Mouse (Mus musculus) E14TG2a.4 (cell line): ENCODE data around the gene Dnah10.

Experiments used
- H3K27me3 ChIP-seq: 2 replicates; pipeline ENCODE4 v1.6.1; 2014; ENCODE audit warnings: low read length, control low read depth; ENCODE audit not compliant: insufficient read depth
- H3K36me3 ChIP-seq: 2 replicates; pipeline ENCODE4 v1.6.1; 2014; ENCODE audit warnings: low read length, control low read depth; ENCODE audit not compliant: insufficient read depth
- H3K4me1 ChIP-seq: replicated peaks from 2 replicates; pipeline ENCODE4 v1.6.1; 2014; ENCODE audit warnings: low read depth, low read length, control low read depth
- H3K4me3 ChIP-seq: replicated peaks from 2 replicates; pipeline ENCODE4 v1.5.1; 2014; ENCODE audit warnings: mild to moderate bottlenecking, low read length
- H3K9me3 ChIP-seq: 2 replicates; pipeline ENCODE4 v1.6.1; 2014; ENCODE audit warnings: low read length, control low read depth
- CTCF ChIP-seq: conservative IDR thresholded peaks from 2 replicates; pipeline ENCODE4 v1.5.1; 2014; ENCODE audit warnings: low read length
- NANOG ChIP-seq: IDR thresholded peaks from 2 replicates; pipeline ENCODE4 v1.6.1; 2014; ENCODE audit warnings: borderline replicate concordance, low read length, mixed read lengths
- POU5F1 ChIP-seq: IDR thresholded peaks from 2 replicates; pipeline ENCODE4 v1.6.1; 2014; ENCODE audit warnings: low read length, borderline replicate concordance

The Dnah10 gene

GRCm38 (mm10) chr5:124779926-124780325, 55.0 kb downstream of the Dnah10 start:
- TF ChIP-seq CTCF (no peak), POU5F1 (no peak), NANOG (no peak)
- Histone ChIP-seq H3K4me1 (peaks cover 5% of the 10 kb centered on the region), H3K9me3 (peaks cover 4% of the 10 kb centered on the region; the same call in 1 of the 2 replicates), H3K27me3 (no peaks in the 10 kb centered on the region; the same call in 1 of the 2 replicates), H3K4me3 (no peak overlapping the region), H3K36me3 (no peaks in the 10 kb centered on the region)

GRCm38 (mm10) chr5:124781696-124782095, 56.8 kb downstream of the Dnah10 start:
- Histone ChIP-seq H3K4me3 (no peak overlapping the region), H3K27me3 (no peaks in the 10 kb centered on the region; the same call in 1 of the 2 replicates), H3K4me1 (no peaks in the 10 kb centered on the region), H3K36me3 (no peaks in the 10 kb centered on the region), H3K9me3 (peaks cover 12% of the 10 kb centered on the region)
- TF ChIP-seq POU5F1, result no peak
- TF ChIP-seq NANOG, result no peak

GRCm38 (mm10) chr5:124785650-124786049, 60.8 kb downstream of the Dnah10 start:
- H3K9me3 ChIP-seq, result peaks cover 11% of the 10 kb centered on the region

GRCm38 (mm10) chr5:124792112-124792511, 67.2 kb downstream of the Dnah10 start:
- Histone ChIP-seq H3K9me3 (no peaks in the 10 kb centered on the region), H3K4me3 (no peak overlapping the region), H3K36me3 (no peaks in the 10 kb centered on the region), H3K27me3 (no peaks in the 10 kb centered on the region), H3K4me1 (peaks cover 21% of the 10 kb centered on the region)
- TF ChIP-seq CTCF (no peak), NANOG (no peak), POU5F1 (no peak)

More at GRCm38 (mm10) chr5:124785650-124786049, 60.8 kb downstream of the Dnah10 start:
- H3K4me3 ChIP-seq, result no peak overlapping the region
- no peaks in the 10 kb centered on the region for H3K36me3 ChIP-seq
- no peak for TF ChIP-seq POU5F1
- peak; percentile 80 for TF ChIP-seq CTCF
- TF ChIP-seq NANOG, result no peak
- H3K4me1 ChIP-seq, result no peaks in the 10 kb centered on the region
- H3K27me3 ChIP-seq, result no peaks in the 10 kb centered on the region

GRCm38 (mm10) chr5:124809708-124810366, 85.0 kb downstream of the Dnah10 start:
- TF ChIP-seq NANOG (no peak), CTCF (no peak), POU5F1 (no peak)
- Histone ChIP-seq H3K4me1 (peaks cover 14% of the 10 kb centered on the region), H3K36me3 (no peaks in the 10 kb centered on the region), H3K4me3 (no peak overlapping the region), H3K9me3 (no peaks in the 10 kb centered on the region), H3K27me3 (peaks cover 9% of the 10 kb centered on the region)

GRCm38 (mm10) chr5:124812466-124812865, 87.6 kb downstream of the Dnah10 start:
- H3K4me1 ChIP-seq, result peaks cover 6% of the 10 kb centered on the region
- H3K27me3 ChIP-seq, result peaks cover 12% of the 10 kb centered on the region
- H3K36me3 ChIP-seq, result no peaks in the 10 kb centered on the region
- no peak for TF ChIP-seq CTCF
- TF ChIP-seq NANOG, result no peak
- no peak for TF ChIP-seq POU5F1
- no peaks in the 10 kb centered on the region for H3K9me3 ChIP-seq
- no peak overlapping the region for H3K4me3 ChIP-seq

- no peaks in the 10 kb centered on the region for H3K36me3 ChIP-seq
- TF ChIP-seq CTCF (no peak), POU5F1 (no peak), NANOG (no peak)
- peaks cover 26% of the 10 kb centered on the region for H3K27me3 ChIP-seq
- H3K9me3 ChIP-seq, result no peaks in the 10 kb centered on the region
- no peak overlapping the region for H3K4me3 ChIP-seq
- H3K4me1 ChIP-seq, result peaks cover 9% of the 10 kb centered on the region
Observed at GRCm38 (mm10) chr5:124814797-124815196, 89.9 kb downstream of the Dnah10 start.

- peaks cover 26% of the 10 kb centered on the region for H3K27me3 ChIP-seq
- no peaks in the 10 kb centered on the region for H3K36me3 ChIP-seq
- no peak for TF ChIP-seq CTCF
- TF ChIP-seq POU5F1, result no peak
- no peak for TF ChIP-seq NANOG
- H3K4me1 ChIP-seq, result peaks cover 17% of the 10 kb centered on the region
- no peaks in the 10 kb centered on the region for H3K9me3 ChIP-seq
- H3K4me3 ChIP-seq, result peak overlapping the region; percentile 46
Observed at GRCm38 (mm10) chr5:124817050-124817449, 92.2 kb downstream of the Dnah10 start.
